Mouse (Mus musculus) heart, adult 11 months (tissue): ENCODE results near the gene Kcnq2.
A peak's percentile ranks its signal among the peaks of the same experiment; 100 is the strongest.

ENCODE experiments used
- DNase-seq: peaks from one replicate; pipeline ENCODE4 v3.0.0; 2022

Kcnq2 gene

GRCm38 (mm10) chr2:181090123-181090522, 45.0 kb downstream of the Kcnq2 start:
- DNase-seq = no peak

GRCm38 (mm10) chr2:181084997-181085396, 50.1 kb downstream of the Kcnq2 start:
- no peak for DNase-seq

- no peak for DNase-seq
Measured at GRCm38 (mm10) chr2:181083945-181084344, 51.2 kb downstream of the Kcnq2 start.

GRCm38 (mm10) chr2:181080886-181081285, 54.2 kb downstream of the Kcnq2 start:
- DNase-seq = no peak

GRCm38 (mm10) chr2:181079518-181079917, 55.6 kb downstream of the Kcnq2 start:
- no peak for DNase-seq

GRCm38 (mm10) chr2:181078908-181079307, 56.2 kb downstream of the Kcnq2 start:
- no peak for DNase-seq

- no peak for DNase-seq
Measured at GRCm38 (mm10) chr2:181075501-181075900, 59.6 kb downstream of the Kcnq2 start.

- DNase-seq = no peak
Measured at GRCm38 (mm10) chr2:181072403-181072714, 62.7 kb downstream of the Kcnq2 start.

GRCm38 (mm10) chr2:181071706-181072402, 63.2 kb downstream of the Kcnq2 start:
- DNase-seq = peak; percentile 94

GRCm38 (mm10) chr2:181070136-181070535, 65.0 kb downstream of the Kcnq2 start:
- no peak for DNase-seq

GRCm38 (mm10) chr2:181068499-181068898, 66.6 kb downstream of the Kcnq2 start:
- no peak for DNase-seq

- no peak for DNase-seq
Measured at GRCm38 (mm10) chr2:181065827-181066226, 69.3 kb downstream of the Kcnq2 start.

GRCm38 (mm10) chr2:181060127-181060526, 75.0 kb downstream of the Kcnq2 start:
- peak; percentile 92 for DNase-seq

GRCm38 (mm10) chr2:181058193-181058592, 76.9 kb downstream of the Kcnq2 start:
- no peak for DNase-seq

GRCm38 (mm10) chr2:181057341-181057740, 77.8 kb downstream of the Kcnq2 start:
- no peak for DNase-seq

GRCm38 (mm10) chr2:181052171-181052570, 82.9 kb downstream of the Kcnq2 start:
- no peak for DNase-seq

GRCm38 (mm10) chr2:181048986-181049385, 86.1 kb downstream of the Kcnq2 start:
- no peak for DNase-seq

GRCm38 (mm10) chr2:181048252-181048945, 86.7 kb downstream of the Kcnq2 start:
- DNase-seq = no peak

- DNase-seq = no peak
Measured at GRCm38 (mm10) chr2:181044001-181044400, 91.1 kb downstream of the Kcnq2 start.

GRCm38 (mm10) chr2:181043437-181043836, 91.7 kb downstream of the Kcnq2 start, which contains the start of gene Chrna4:
Chrna4 (minus strand) TSS chr2:181043546.
- no peak for DNase-seq

- DNase-seq = no peak
Measured at GRCm38 (mm10) chr2:181042376-181042775, 92.7 kb downstream of the Kcnq2 start.

- no peak for DNase-seq
Measured at GRCm38 (mm10) chr2:181041941-181042340, 93.2 kb downstream of the Kcnq2 start.

- DNase-seq = no peak
Measured at GRCm38 (mm10) chr2:181039356-181039680, 95.8 kb downstream of the Kcnq2 start.

GRCm38 (mm10) chr2:181038644-181039355, 96.3 kb downstream of the Kcnq2 start:
- DNase-seq = no peak
